Mouse (Mus musculus) neural tube, embryonic 13.5 days (tissue): ENCODE results near the gene Kifc3. TPM values are rescaled to one million over a fixed set of nuclear protein-coding genes. Genes with fewer than 3 reads are reported as not detected.
A peak's percentile ranks its signal among the peaks of the same experiment; 100 is the strongest.

Source experiments
- ATAC-seq: fragments of 200-750 bp; cut with Nextera tagmentation; 2 replicates; pipeline ENCODE4 v1.8.0; 2017; ENCODE audit warnings: low read depth, mild to moderate bottlenecking, moderate TSS enrichment, moderate library complexity
- H3K27ac ChIP-seq: fragments of 300-500 bp; sonication (generic); replicated peaks from 2 replicates; pipeline ENCODE4 v1.5.1; 2015; ENCODE audit warnings: moderate library complexity, mild to moderate bottlenecking, inconsistent platforms
- H3K27me3 ChIP-seq: fragments of 300-500 bp; sonication (generic); 2 replicates; pipeline ENCODE4 v1.6.1; 2015; ENCODE audit warnings: mild to moderate bottlenecking, inconsistent platforms
- H3K36me3 ChIP-seq: fragments of 300-500 bp; sonication (generic); 2 replicates; pipeline ENCODE4 v1.6.1; 2015; ENCODE audit warnings: mild to moderate bottlenecking, inconsistent platforms
- H3K4me1 ChIP-seq: fragments of 300-500 bp; sonication (generic); replicated peaks from 2 replicates; pipeline ENCODE4 v1.6.1; 2015; ENCODE audit warnings: inconsistent platforms
- H3K4me2 ChIP-seq: fragments of 300-500 bp; sonication (generic); 2 replicates; pipeline ENCODE4 v1.6.1; 2015; ENCODE audit warnings: inconsistent platforms, mild to moderate bottlenecking, moderate library complexity
- H3K4me3 ChIP-seq: fragments of 300-500 bp; sonication (generic); 2 replicates; pipeline ENCODE4 v1.5.1; 2015; ENCODE audit warnings: mild to moderate bottlenecking, inconsistent platforms
- H3K9ac ChIP-seq: fragments of 300-500 bp; sonication (generic); 2 replicates; pipeline ENCODE4 v1.6.1; 2015; ENCODE audit warnings: moderate library complexity, mild to moderate bottlenecking, inconsistent platforms
- H3K9me3 ChIP-seq: fragments of 300-500 bp; sonication (generic); 2 replicates; pipeline ENCODE4 v1.6.1; 2016; ENCODE audit warnings: inconsistent platforms
- WGBS: fragments of 180-500 bp; shearing (Covaris S2); methylation state at CpG from one replicate; pipeline ENCODE4 v1.1.7; 2015; 5-methylcytosine and 5-hydroxymethylcytosine counted together
- polyA plus RNA-seq: library from polyadenylated mRNA; unstranded; fragments of >200 nt; fragmentation: Nextera tagmentation; extraction: Ambion mirVana; gene quantifications from 2 replicates; pipeline ENCODE4 v1.2.1, GENCODE M21; 2015

Kifc3 gene
- polyA plus RNA-seq, 1 experiment from 2014 or later: 17.8 TPM

DNA sequence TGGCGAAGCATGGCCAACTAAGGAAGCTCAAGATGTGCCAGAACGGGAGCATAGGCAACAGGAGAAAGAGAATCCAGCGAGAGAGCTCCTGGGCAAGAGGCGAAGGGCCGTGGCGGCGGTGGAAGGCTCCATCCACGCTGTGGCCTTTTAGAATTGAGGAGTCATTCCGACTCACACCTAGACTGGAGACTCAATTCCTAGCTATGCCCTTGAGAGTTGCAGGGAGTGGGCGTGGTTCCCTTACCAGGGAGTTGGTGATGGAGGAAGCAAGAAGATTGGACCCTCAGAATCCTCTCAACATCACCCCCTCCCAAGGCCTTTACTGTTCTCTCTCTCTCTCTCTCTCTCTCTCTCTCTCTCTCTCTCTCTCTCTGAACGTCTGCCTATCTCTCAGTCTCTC, 121.0 kb downstream of the Kifc3 start:
- peak overlapping the region; percentile 87 for H3K4me3 ChIP-seq
- peak overlapping the region; percentile 97 for H3K4me2 ChIP-seq
- peak overlapping the region; percentile 88 for H3K9ac ChIP-seq
- H3K4me1 ChIP-seq: peaks cover 26% of the 10 kb centered on the region
- no peak for ATAC-seq
- no peaks in the 10 kb centered on the region for H3K9me3 ChIP-seq
- peak overlapping the region; percentile 79 for H3K27ac ChIP-seq
- H3K27me3 ChIP-seq: 0 out of 2 replicates have a peak, but pooled peaks cover 3% of the 10 kb centered on the region
- peaks cover 38% of the 10 kb centered on the region for H3K36me3 ChIP-seq
- 11% methylated on average over 11 of the region's 11 CpGs for WGBS

DNA sequence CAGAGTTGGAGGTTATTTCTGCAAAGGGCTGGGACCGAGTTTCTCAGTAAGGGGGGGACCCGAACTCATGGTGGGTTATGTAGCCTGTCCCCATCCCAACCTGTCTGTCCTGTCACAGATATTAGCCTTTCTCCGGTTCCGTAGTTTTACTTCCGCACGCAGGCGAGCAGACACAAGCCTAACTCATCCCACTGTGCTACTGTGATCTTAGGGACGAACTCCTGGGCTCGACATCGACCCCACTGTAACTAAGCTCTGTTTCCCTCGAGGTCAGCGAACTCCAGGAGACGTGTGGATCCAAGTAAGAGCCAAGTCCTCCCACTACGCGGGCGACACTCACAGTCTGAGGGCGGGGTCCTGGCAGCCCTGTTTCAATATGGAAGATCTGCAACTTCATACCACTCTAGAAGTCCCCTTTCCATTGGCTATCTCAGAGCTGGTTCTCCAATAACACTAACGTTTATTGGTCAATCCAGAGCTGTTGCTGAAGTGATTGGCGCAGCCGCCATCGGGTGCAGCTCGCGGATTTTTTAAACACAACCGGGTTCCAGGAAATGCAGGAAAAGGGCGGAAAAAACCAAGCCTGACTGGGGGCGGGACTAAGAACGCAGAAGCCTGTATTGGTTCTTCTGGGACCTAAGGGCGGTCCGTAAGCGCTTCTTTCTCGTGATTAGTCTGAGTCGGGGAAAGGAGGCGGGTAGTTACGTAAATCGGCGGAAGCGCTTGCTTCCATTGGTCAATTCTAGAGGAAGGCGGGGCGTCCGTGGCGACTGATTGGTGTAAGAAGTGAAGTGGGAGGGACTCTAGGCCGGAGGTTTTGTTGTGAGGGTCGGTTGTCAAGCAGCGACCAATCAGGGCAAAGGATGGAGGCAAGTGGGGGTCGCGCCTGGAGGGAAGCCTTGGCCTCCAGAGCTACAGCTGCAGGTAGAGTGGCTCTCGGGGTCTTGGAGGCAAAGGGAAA, 122.0 kb downstream of the Kifc3 start, which contains the start of gene Katnb1:
Katnb1 (plus strand) TSS at position 806 of the 961 bp plus-strand sequence.
- 0 out of 2 replicates have a peak, but pooled peaks cover 3% of the 10 kb centered on the region for H3K27me3 ChIP-seq
- peak within 1 kb of the TSS; percentile 88 for H3K9ac ChIP-seq
- peak; percentile 98 for ATAC-seq
- no peaks in the 10 kb centered on the region for H3K9me3 ChIP-seq
- H3K4me3 ChIP-seq: peak within 1 kb of the TSS; percentile 87
- H3K4me1 ChIP-seq: peaks cover 26% of the 10 kb centered on the region
- peak within 1 kb of the TSS; percentile 97 for H3K4me2 ChIP-seq
- under 1% methylated on average over 47 of the region's 47 CpGs for WGBS
- H3K27ac ChIP-seq: peak within 1 kb of the TSS; percentile 79
- H3K36me3 ChIP-seq: peaks cover 30% of the 10 kb centered on the region

GRCm38 (mm10) chr8:95079305-95079704, 123.3 kb downstream of the Kifc3 start:
- Histone ChIP-seq H3K4me3 (no peak overlapping the region), H3K27me3 (0 out of 2 replicates have a peak, but pooled peaks cover 3% of the 10 kb centered on the region), H3K36me3 (peaks cover 17% of the 10 kb centered on the region), H3K4me2 (no peak overlapping the region), H3K9me3 (no peaks in the 10 kb centered on the region), H3K4me1 (peaks cover 25% of the 10 kb centered on the region), H3K27ac (no peak overlapping the region), H3K9ac (no peak overlapping the region)
- WGBS: 93% methylated on average over 4 of the region's 4 CpGs
- ATAC-seq: no peak

DNA sequence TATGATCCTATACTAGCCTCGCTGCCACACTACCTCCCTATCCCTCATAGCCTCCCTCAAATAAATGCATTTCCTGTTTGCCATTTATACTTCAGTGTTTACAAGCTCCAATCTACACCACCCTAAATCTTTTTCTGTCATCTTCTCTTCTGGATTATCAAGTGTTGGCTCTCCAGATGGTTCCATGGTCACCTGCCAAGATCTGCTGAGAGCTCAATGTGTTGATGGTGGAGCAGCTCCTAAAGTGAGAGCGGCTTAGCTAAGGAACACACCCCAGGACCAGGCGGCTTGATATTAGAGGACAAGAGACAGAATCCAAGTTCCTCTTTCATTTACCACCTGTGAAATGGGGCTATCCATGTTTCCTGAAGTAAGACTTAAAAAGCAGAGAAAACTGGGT, 124.6 kb downstream of the Kifc3 start:
- Histone ChIP-seq H3K36me3 (peaks cover 6% of the 10 kb centered on the region; the same call in 1 of the 2 replicates), H3K27ac (no peak overlapping the region), H3K9me3 (no peaks in the 10 kb centered on the region), H3K4me3 (no peak overlapping the region), H3K4me2 (no peak overlapping the region), H3K9ac (no peak overlapping the region), H3K4me1 (peaks cover 17% of the 10 kb centered on the region), H3K27me3 (0 out of 2 replicates have a peak, but pooled peaks cover 3% of the 10 kb centered on the region)
- WGBS: 85% methylated on average over 3 of the region's 3 CpGs
- ATAC-seq: no peak

DNA sequence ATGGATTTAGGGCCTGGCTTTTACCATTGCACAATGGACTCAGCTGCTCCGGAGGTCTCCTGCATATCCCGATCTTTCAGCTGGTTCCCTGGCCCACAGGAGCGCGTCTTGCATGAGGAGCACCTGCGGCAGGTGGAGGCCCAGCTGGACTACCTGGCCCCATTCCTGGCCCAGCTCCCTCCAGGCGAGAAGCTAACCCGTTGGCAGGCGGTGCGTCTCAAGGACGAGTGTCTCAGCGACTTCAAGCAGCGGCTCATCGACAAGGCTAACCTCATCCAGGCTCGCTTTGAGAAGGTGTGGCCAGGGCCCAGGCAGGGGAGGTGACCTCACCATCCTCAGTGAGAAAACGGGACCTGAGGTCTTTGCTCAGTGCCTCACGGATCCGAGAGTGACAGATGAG, 126.5 kb downstream of the Kifc3 start:
- H3K9me3 ChIP-seq: no peaks in the 10 kb centered on the region
- H3K36me3 ChIP-seq: no peaks in the 10 kb centered on the region
- H3K27ac ChIP-seq: no peak overlapping the region
- no peak for ATAC-seq
- H3K27me3 ChIP-seq: 0 out of 2 replicates have a peak, but pooled peaks cover 3% of the 10 kb centered on the region
- no peak overlapping the region for H3K4me3 ChIP-seq
- no peaks in the 10 kb centered on the region for H3K4me1 ChIP-seq
- no peak overlapping the region for H3K4me2 ChIP-seq
- 79% methylated on average over 17 of the region's 17 CpGs for WGBS
- no peak overlapping the region for H3K9ac ChIP-seq

DNA sequence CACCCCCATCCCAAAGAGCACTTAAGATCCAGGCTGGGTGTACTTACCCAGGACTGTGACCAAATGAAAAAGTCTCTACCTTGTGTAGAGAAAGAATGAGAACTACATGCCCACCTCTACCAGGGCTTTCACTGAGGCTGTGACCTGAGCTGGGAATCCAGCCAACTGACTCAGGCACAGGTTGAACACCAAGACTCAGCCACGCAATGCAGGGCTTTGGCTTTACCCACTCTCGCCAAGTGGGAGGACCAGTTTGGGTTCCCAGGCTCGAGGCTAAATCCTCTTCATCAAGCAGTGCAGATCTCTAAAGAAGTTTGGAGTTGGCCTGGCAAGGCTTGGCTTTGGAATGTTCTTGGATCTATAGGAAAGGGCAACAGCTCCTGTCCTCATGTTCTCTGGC, 127.1 kb downstream of the Kifc3 start:
- 84% methylated on average over 3 of the region's 3 CpGs for WGBS
- no peak overlapping the region for H3K27ac ChIP-seq
- 0 out of 2 replicates have a peak, but pooled peaks cover 3% of the 10 kb centered on the region for H3K27me3 ChIP-seq
- H3K4me3 ChIP-seq: no peak overlapping the region
- no peak overlapping the region for H3K9ac ChIP-seq
- H3K36me3 ChIP-seq: no peaks in the 10 kb centered on the region
- H3K4me2 ChIP-seq: no peak overlapping the region
- no peaks in the 10 kb centered on the region for H3K4me1 ChIP-seq
- no peak for ATAC-seq
- no peaks in the 10 kb centered on the region for H3K9me3 ChIP-seq

GRCm38 (mm10) chr8:95067582-95067981, 135.0 kb downstream of the Kifc3 start:
- no peak overlapping the region for H3K4me2 ChIP-seq
- WGBS: 39% methylated on average over 3 of the region's 3 CpGs
- no peaks in the 10 kb centered on the region for H3K4me1 ChIP-seq
- no peak overlapping the region for H3K27ac ChIP-seq
- H3K4me3 ChIP-seq: no peak overlapping the region
- no peaks in the 10 kb centered on the region for H3K9me3 ChIP-seq
- no peaks in the 10 kb centered on the region for H3K36me3 ChIP-seq
- H3K9ac ChIP-seq: no peak overlapping the region
- no peaks in the 10 kb centered on the region for H3K27me3 ChIP-seq
- no peak for ATAC-seq

DNA sequence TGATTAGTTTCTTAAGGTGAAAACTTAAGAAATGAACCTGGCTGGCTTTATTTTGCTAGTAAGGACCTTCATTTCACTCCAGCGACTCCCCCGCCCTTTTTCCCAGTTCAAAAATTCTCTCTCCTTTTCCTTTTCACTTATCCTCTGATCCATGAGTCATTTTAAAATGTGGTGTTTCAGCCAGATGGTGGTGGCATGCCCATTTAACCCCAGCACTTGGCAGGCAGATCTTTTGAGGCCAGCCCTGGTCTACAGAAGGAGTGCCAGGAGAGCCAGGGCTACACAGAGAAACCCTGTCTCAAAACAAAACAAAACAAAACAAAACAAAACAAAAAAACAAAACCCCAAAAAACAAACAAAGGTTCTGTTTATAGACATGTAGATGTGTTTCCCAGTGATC, 138.1 kb downstream of the Kifc3 start:
- Histone ChIP-seq H3K4me1 (no peaks in the 10 kb centered on the region), H3K4me3 (no peak overlapping the region), H3K9me3 (no peaks in the 10 kb centered on the region), H3K9ac (no peak overlapping the region), H3K27ac (no peak overlapping the region), H3K27me3 (no peaks in the 10 kb centered on the region), H3K36me3 (no peaks in the 10 kb centered on the region), H3K4me2 (no peak overlapping the region)
- no peak for ATAC-seq
- WGBS: 85% methylated on average over 2 of the region's 2 CpGs

GRCm38 (mm10) chr8:95059812-95060533, 142.6 kb downstream of the Kifc3 start:
- Histone ChIP-seq H3K4me1 (no peaks in the 10 kb centered on the region), H3K4me3 (no peak overlapping the region), H3K9me3 (no peaks in the 10 kb centered on the region), H3K36me3 (no peaks in the 10 kb centered on the region), H3K27me3 (no peaks in the 10 kb centered on the region), H3K9ac (no peak overlapping the region), H3K4me2 (no peak overlapping the region), H3K27ac (no peak overlapping the region)
- WGBS: 79% methylated on average over 6 of the region's 6 CpGs
- no peak for ATAC-seq

DNA sequence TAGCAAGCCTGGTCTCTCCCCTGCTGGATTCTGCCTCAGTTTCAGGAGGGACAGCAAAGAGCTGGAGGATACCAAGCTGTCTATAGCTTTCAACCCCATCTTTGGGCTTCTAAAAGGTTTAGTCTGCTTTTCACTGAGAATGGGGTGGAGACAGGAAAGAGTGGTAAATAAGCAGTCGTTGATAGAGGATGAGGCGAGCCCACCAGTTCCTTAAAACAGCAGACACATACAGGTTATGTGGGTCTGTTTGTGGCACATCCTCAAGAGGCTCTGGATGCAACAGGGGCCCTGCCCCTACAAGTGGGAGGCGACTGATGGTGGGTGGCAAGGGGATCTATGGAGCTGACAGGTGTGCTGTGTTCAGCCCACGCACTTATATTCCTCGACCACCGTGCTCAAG, 144.0 kb downstream of the Kifc3 start:
- Histone ChIP-seq H3K27me3 (no peaks in the 10 kb centered on the region), H3K9me3 (no peaks in the 10 kb centered on the region), H3K27ac (no peak overlapping the region), H3K36me3 (no peaks in the 10 kb centered on the region), H3K4me2 (no peak overlapping the region), H3K9ac (no peak overlapping the region), H3K4me3 (no peak overlapping the region), H3K4me1 (no peaks in the 10 kb centered on the region)
- 81% methylated on average over 6 of the region's 6 CpGs for WGBS
- no peak for ATAC-seq

DNA sequence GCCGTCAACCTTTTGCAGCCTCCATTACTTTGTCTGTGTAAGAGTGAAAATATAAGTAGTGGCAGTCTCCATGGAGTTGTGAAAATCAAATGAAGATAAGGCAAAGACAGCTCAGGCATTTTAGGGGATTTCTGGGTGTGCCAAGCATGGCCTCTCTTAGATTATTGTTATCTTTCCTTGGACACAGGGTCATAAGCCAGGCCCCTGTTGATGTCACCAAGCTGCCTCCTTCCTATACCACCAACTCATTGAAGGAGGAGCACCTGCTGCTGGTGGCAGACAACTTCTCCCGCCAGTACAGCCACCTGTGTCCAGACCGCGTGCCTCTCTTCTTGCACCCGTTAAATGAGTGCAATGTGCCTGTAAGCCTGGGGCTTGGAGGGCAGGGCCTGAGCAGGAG, 146.2 kb downstream of the Kifc3 start:
- no peak overlapping the region for H3K9ac ChIP-seq
- H3K27me3 ChIP-seq: no peaks in the 10 kb centered on the region
- no peaks in the 10 kb centered on the region for H3K9me3 ChIP-seq
- ATAC-seq: no peak
- WGBS: 90% methylated on average over 5 of the region's 5 CpGs
- H3K36me3 ChIP-seq: no peaks in the 10 kb centered on the region
- H3K4me2 ChIP-seq: no peak overlapping the region
- no peak overlapping the region for H3K27ac ChIP-seq
- H3K4me1 ChIP-seq: no peaks in the 10 kb centered on the region
- H3K4me3 ChIP-seq: no peak overlapping the region

GRCm38 (mm10) chr8:95054927-95055510, 147.6 kb downstream of the Kifc3 start, which contains the start of gene Drc7:
Drc7 (plus strand) TSS chr8:95055103.
- H3K27me3 ChIP-seq: no peaks in the 10 kb centered on the region
- 21% methylated on average over 2 of the region's 2 CpGs for whole genome bisulfite sequencing
- no peak within 1 kb of the TSS for H3K9ac ChIP-seq
- H3K4me2 ChIP-seq: no peak within 1 kb of the TSS
- H3K9me3 ChIP-seq: no peaks in the 10 kb centered on the region
- no peak within 1 kb of the TSS for H3K4me3 ChIP-seq
- no peaks in the 10 kb centered on the region for H3K4me1 ChIP-seq
- H3K36me3 ChIP-seq: no peaks in the 10 kb centered on the region
- ATAC-seq: peak; percentile 84
- H3K27ac ChIP-seq: no peak within 1 kb of the TSS
